Mouse (Mus musculus): Measurements from ENCODE around the gene Mapk7. TPM values are rescaled to one million over a fixed set of nuclear protein-coding genes. Genes with fewer than 3 reads are reported as not detected.

Gene Mapk7
- 21.8 TPM for total RNA-seq (2023)

GRCm38 (mm10) chr11:61494129-61494997, at the start of gene Mapk7:
Mapk7 (minus strand) TSS chr11:61494406.

GRCm38 (mm10) chr11:61504713-61505257, 10.6 kb upstream of the Mapk7 start, which contains the start of gene B9d1:
B9d1 (plus strand) TSS chr11:61505144.

GRCm38 (mm10) chr11:61484613-61485540, 9.3 kb downstream of the Mapk7 start, which contains the start of gene Mfap4:
Mfap4 (plus strand) TSS chr11:61485431.

Other genes with a start within 250 kb of the Mapk7 start
- gene Aldh3a2, start 226.9 kb downstream of the Mapk7 start, total RNA-seq (2023), result 39.1 TPM
- not detected for gene Slc47a2, start 151.5 kb downstream of the Mapk7 start, total RNA-seq (2023)
- gene Slc47a1, start 116.1 kb downstream of the Mapk7 start, total RNA-seq (2023), result not detected
- gene Rnf112, start 40.3 kb downstream of the Mapk7 start, total RNA-seq (2023), result not detected
- not detected for gene Mfap4, start 9.0 kb downstream of the Mapk7 start, total RNA-seq (2023)
- not detected for gene B9d1, start 10.7 kb upstream of the Mapk7 start, total RNA-seq (2023)
- gene Epn2, start 85.3 kb upstream of the Mapk7 start, total RNA-seq (2023), result 2.7 TPM
- 167 TPM for gene Grap, start 158.9 kb upstream of the Mapk7 start, total RNA-seq (2023)
- 0.77 TPM for gene Fam83g, start 189.7 kb upstream of the Mapk7 start, total RNA-seq (2023)
- gene Slc5a10, start 226.4 kb upstream of the Mapk7 start, total RNA-seq (2023), result not detected